Mouse (Mus musculus) ES-Bruce4 (cell line): ENCODE results near the gene Dnajc3. TPM values are rescaled to one million over a fixed set of nuclear protein-coding genes. Genes with fewer than 3 reads are reported as not detected.

Experiments used
- H3K27ac ChIP-seq: 2 replicates; pipeline ENCODE4 v1.5.1; 2012; ENCODE audit warnings: low read length, inconsistent platforms; ENCODE audit not compliant: insufficient read depth
- H3K27me3 ChIP-seq: 2 replicates; pipeline ENCODE4 v1.6.1; 2012; ENCODE audit warnings: mild to moderate bottlenecking, low read length, inconsistent platforms; ENCODE audit not compliant: control insufficient read depth, poor library complexity, insufficient read depth, severe bottlenecking
- H3K36me3 ChIP-seq: 2 replicates; pipeline ENCODE4 v1.6.1; 2012; ENCODE audit warnings: inconsistent platforms, mild to moderate bottlenecking, low read length, moderate library complexity; ENCODE audit not compliant: control insufficient read depth, poor library complexity, insufficient read depth, severe bottlenecking
- H3K4me1 ChIP-seq: one replicate; pipeline ENCODE4 v1.8.1; 2011; ENCODE audit warnings: low read length; ENCODE audit not compliant: control insufficient read depth, insufficient read depth
- H3K4me3 ChIP-seq: 2 replicates; pipeline ENCODE4 v1.5.1; 2011; ENCODE audit warnings: low read depth, mild to moderate bottlenecking, low read length
- H3K9ac ChIP-seq: 2 replicates; pipeline ENCODE4 v1.6.1; 2012; ENCODE audit warnings: low read depth, mild to moderate bottlenecking, inconsistent platforms; ENCODE audit not compliant: poor library complexity, severe bottlenecking
- H3K9me3 ChIP-seq: replicated peaks from 2 replicates; pipeline ENCODE4 v1.6.1; 2012; ENCODE audit warnings: mild to moderate bottlenecking, low read length, inconsistent platforms; ENCODE audit not compliant: control insufficient read depth, poor library complexity, insufficient read depth, severe bottlenecking
- CTCF ChIP-seq: IDR thresholded peaks from one replicate; pipeline ENCODE4 v1.8.1; 2011; ENCODE audit warnings: low read depth, low read length
- EP300 ChIP-seq: IDR thresholded peaks from 2 replicates; pipeline ENCODE4 v1.6.1; 2011; ENCODE audit warnings: low read depth, low read length; ENCODE audit not compliant: insufficient read depth
- POLR2A ChIP-seq: IDR thresholded peaks from one replicate; pipeline ENCODE4 v1.8.1; 2011; ENCODE audit warnings: low read length; ENCODE audit not compliant: insufficient read depth
- polyA plus RNA-seq: library from polyadenylated mRNA; stranded (reverse); fragments of >200 nt; gene quantifications from 2 replicates; pipeline ENCODE4 v1.2.4, GENCODE M21; 2011; ENCODE audit warnings: low read depth; ENCODE audit not compliant: missing spikeins, insufficient read depth, insufficient read length

The Dnajc3 gene
- polyA plus RNA-seq, 1 experiment: 33.2 TPM

DNA sequence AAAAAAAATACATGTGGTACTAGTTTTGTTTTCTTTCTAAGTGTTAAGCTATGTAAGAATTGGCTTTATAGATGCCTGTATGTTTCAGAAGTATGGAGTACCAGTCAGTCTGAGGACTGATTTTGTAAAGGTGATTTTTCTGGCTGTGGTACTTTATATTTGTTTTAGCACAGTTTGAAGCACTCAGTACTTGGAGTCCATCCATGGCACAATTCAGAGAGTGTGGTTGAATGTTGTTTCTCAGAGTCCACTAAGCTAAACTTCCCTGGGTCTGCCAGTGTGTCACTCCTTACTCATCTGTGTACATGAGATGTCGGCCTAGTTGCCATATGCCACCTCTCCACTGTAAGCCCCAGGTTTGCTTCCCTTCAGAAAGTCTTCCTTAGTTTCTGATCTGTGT is 11.1 kb downstream of the Dnajc3 start:
- Histone ChIP-seq H3K27me3 (no peaks in the 10 kb centered on the region), H3K9ac (no peak overlapping the region), H3K4me3 (no peak overlapping the region), H3K27ac (no peak overlapping the region), H3K36me3 (no peaks in the 10 kb centered on the region), H3K9me3 (no peaks in the 10 kb centered on the region), H3K4me1 (no peaks in the 10 kb centered on the region)
- TF ChIP-seq CTCF (no peak), POLR2A (no peak), EP300 (no peak)

GRCm38 (mm10) chr14:118951912-118952583 is 14.3 kb downstream of the Dnajc3 start:
- TF ChIP-seq EP300 (no peak), CTCF (no peak), POLR2A (no peak)
- Histone ChIP-seq H3K4me1 (no peaks in the 10 kb centered on the region), H3K9ac (no peak overlapping the region), H3K9me3 (no peaks in the 10 kb centered on the region), H3K27me3 (no peaks in the 10 kb centered on the region), H3K4me3 (no peak overlapping the region), H3K27ac (no peak overlapping the region), H3K36me3 (no peaks in the 10 kb centered on the region)

- Histone ChIP-seq H3K27ac (no peak overlapping the region), H3K9me3 (no peaks in the 10 kb centered on the region), H3K36me3 (peaks cover 26% of the 10 kb centered on the region), H3K4me3 (no peak overlapping the region), H3K4me1 (no peaks in the 10 kb centered on the region), H3K9ac (no peak overlapping the region), H3K27me3 (no peaks in the 10 kb centered on the region)
- TF ChIP-seq CTCF: no peak
- TF ChIP-seq EP300: no peak
- no peak for TF ChIP-seq POLR2A
These were observed 20.2 kb downstream of the Dnajc3 start for GRCm38 (mm10) chr14:118958010-118958409.

- Histone ChIP-seq H3K27me3 (no peaks in the 10 kb centered on the region), H3K9ac (no peak overlapping the region), H3K36me3 (peaks cover 14% of the 10 kb centered on the region), H3K4me1 (no peaks in the 10 kb centered on the region), H3K9me3 (no peaks in the 10 kb centered on the region), H3K27ac (no peak overlapping the region), H3K4me3 (no peak overlapping the region)
- TF ChIP-seq POLR2A: no peak
- no peak for TF ChIP-seq CTCF
These were observed 27.7 kb downstream of the Dnajc3 start for GRCm38 (mm10) chr14:118965356-118966000.

- Histone ChIP-seq H3K27ac (no peak overlapping the region), H3K4me1 (no peaks in the 10 kb centered on the region), H3K9me3 (no peaks in the 10 kb centered on the region), H3K27me3 (no peaks in the 10 kb centered on the region), H3K36me3 (peaks cover 15% of the 10 kb centered on the region), H3K9ac (no peak overlapping the region), H3K4me3 (no peak overlapping the region)
- TF ChIP-seq EP300: no peak
- no peak for TF ChIP-seq CTCF
- no peak for TF ChIP-seq POLR2A
These were observed 29.9 kb downstream of the Dnajc3 start for GRCm38 (mm10) chr14:118967646-118968045.

DNA sequence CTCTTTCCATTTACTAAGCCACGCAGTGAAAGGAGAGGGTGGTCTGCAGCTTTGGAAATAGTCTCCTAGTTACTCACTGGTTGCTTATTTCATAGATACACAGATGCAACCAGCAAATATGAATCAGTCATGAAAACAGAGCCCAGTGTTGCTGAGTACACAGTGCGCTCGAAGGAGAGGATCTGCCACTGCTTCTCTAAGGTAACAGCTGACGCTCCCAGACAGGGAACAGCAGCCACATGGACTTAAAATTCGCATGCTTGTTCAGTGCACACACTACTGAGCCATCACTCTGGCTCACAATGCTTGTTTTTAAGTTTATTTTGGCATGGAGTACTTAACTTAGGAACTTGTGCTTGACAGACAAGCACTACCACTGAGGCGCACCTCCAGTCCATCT is 34.5 kb downstream of the Dnajc3 start:
- Histone ChIP-seq H3K4me1 (peaks cover 5% of the 10 kb centered on the region), H3K9me3 (no peaks in the 10 kb centered on the region), H3K27me3 (no peaks in the 10 kb centered on the region), H3K36me3 (peaks cover 40% of the 10 kb centered on the region), H3K9ac (no peak overlapping the region), H3K27ac (no peak overlapping the region), H3K4me3 (no peak overlapping the region)
- no peak for TF ChIP-seq EP300
- no peak for TF ChIP-seq POLR2A
- no peak for TF ChIP-seq CTCF
